Mouse (Mus musculus) R1 (cell line): ENCODE measurements around the gene Pfn1.
A peak's percentile ranks its signal among the peaks of the same experiment; 100 is the strongest.

Experiments
- DNase-seq: peaks from one replicate; pipeline ENCODE4 v3.0.0-alpha.2; 2018; ENCODE audit warnings: low read depth, low spot score

The Pfn1 gene

GRCm38 (mm10) chr11:70638293-70638692 is 16.2 kb downstream of the Pfn1 start:
- DNase-seq: no peak

DNA sequence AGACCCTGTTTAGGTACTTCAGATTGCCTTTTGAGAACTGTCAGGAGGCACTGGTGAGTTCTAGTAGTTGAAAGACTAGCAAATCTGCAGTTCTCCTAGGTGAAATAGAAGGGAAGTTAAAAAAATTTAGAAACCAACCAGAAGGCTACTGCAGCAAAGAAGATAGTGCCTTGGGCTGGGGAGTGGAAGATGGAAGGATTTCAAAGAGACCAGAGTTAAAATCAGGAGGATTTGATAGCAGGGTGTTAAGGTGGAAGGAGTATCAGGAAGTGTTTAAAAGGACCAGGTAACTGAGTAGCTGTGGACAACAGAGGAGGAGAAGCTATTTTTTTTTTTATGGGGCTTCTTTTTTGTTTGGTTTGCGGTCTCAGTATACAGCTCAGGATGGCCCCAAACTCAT is 16.7 kb downstream of the Pfn1 start:
- DNase-seq: no peak

GRCm38 (mm10) chr11:70635601-70636000 is 18.8 kb downstream of the Pfn1 start:
- DNase-seq: no peak

- DNase-seq: no peak
Observed at GRCm38 (mm10) chr11:70630129-70630528, 24.3 kb downstream of the Pfn1 start.

DNA sequence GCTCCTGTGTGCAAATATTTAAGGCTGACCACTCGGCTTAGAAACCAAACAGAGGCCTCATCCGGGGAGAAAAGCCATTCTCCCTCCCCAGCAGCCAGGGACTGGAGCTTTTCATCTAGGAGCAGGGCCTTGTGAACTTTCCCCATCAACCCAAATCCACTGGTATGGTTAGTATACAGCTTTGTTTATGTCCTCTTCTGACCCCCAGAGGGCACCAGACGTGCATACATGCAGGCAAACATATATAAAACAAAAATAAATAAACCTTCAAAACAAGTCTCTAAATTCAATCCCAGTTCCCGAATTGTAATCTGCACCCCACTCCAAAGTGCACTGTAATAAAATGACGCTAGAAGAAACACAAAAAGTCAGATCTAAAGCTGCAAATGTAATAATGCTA is 24.9 kb downstream of the Pfn1 start:
- DNase-seq: peak; percentile 49

- DNase-seq: no peak
Observed at GRCm38 (mm10) chr11:70628431-70628830, 26.0 kb downstream of the Pfn1 start.

- DNase-seq: peak; percentile 35
Observed at GRCm38 (mm10) chr11:70626877-70627276, 27.6 kb downstream of the Pfn1 start.

DNA sequence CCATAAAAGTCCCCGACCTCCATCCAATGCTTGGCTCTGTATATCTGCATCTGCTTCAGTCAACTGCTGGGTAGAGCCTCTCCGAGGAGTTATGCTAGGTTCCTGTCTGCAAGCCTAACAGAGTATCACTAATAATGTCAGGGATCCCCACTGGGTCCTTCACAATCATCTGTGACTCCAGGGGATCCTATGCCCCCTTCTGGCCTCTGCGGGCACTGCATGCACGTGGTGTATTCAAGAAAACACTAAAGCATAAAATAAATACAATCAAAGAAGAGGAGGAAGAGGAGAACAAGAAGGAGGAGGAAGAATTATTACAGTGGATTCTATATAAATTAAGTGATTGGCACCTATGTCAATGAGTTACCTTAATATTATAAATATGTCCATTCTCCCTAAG is 29.0 kb downstream of the Pfn1 start:
- DNase-seq: peak; percentile 75

DNA sequence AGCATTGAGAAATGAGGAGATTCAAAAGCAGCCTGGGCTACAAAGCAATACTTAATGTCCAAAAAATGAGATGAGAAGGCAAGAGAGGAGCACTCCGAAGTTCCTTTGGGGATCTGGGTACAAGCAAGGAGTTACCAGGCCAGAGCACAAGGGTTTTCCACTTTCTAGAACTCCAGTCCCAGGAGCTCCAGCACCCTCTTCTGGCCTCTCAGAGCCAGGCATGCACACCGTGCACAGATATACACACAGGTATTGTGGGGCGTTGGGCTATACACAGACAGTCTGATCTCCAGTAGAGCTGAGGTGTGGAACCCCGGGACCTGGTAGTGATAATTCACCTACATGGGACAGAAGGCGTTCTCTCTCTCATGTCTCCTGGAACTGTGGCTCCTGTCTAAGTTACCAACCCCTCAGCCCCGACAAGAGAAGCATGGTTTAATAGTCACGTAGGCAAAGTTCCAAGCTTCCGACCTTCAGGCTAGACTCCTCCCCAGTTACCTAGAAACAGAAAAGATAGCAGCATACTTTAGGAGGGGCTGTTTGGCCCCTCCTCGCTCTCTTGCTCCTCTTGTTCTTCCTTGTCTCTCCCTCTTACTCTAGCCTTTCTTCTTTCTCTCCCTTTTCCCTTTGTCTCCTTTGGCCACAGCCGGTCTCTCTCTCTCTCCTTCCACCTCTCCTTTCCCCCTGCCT is 31.2 kb downstream of the Pfn1 start:
- peak; percentile 87 for DNase-seq

GRCm38 (mm10) chr11:70621972-70622814 is 32.3 kb downstream of the Pfn1 start:
- peak; percentile 80 for DNase-seq

DNA sequence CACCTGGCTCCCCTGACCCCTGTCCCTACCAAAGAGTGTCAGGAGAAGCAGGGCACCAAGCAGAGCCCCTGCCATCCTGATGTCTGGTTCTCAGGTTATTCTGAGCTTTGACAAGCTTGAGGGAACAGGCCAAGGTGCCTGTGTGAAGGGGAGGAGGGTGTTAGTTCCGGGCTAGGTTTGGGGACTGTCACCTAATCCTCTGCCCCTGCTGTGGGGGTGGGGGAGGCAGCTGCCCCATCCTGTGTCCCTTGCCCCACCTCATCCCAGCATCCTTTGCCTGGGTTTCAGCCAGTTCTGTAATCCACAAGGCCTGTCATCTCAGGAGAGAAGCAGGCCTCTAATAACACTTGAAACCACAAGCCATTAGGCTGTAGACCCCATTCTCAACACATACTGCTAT is 35.3 kb downstream of the Pfn1 start, which contains the start of gene Chrne:
Gene Chrne (minus strand): TSS at position 116 of the 400 bp plus-strand sequence.
- DNase-seq: no peak

DNA sequence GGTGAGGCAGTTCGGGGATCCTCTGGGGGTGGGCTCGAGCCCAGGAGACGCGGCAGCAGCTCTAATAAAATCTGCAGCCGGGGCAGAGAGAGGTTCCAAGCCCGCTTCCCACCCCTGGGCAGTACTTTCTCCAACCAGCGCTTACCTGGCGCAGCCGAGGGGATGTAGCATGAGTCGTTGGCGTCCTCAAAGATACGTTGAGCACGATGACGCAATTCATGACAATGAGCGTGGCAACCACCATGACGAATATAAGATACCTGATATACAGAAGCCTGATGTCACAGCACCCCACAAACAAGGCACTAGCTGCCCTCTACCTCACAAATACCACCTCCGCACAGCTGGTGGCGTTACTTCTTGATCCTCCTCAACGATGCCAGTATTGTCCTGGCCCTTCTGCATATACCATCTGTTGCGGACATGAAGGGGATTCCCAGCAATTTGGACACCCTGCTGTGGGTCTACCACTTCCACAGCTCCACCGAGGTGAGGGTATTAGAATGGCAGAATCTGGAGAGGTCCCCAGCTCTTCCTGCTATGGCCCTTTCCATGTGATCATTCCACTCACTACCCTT is 38.8 kb downstream of the Pfn1 start, which contains the start of gene 4930544D05Rik:
Gene 4930544D05Rik (plus strand): TSS at position 333 of the 578 bp plus-strand sequence.
- DNase-seq: no peak

- peak; percentile 90 for DNase-seq
Observed at GRCm38 (mm10) chr11:70615074-70615473, 39.4 kb downstream of the Pfn1 start.

DNA sequence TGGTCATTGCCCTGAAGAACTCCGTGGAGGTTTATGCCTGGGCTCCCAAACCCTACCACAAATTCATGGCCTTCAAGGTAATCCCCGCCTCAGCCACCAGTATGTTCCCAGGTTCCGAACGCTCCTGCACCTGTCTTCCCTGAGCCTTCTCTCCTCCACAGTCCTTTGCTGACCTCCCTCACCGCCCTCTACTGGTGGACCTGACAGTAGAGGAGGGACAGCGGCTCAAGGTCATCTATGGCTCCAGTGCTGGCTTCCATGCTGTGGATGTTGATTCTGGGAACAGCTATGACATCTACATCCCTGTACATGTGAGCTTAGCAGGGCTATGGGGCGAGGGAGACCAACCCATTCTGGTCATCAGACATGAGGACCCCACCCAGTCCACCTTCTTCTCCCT is 41.9 kb downstream of the Pfn1 start:
- no peak for DNase-seq

GRCm38 (mm10) chr11:70610752-70611151 is 43.7 kb downstream of the Pfn1 start:
- no peak for DNase-seq

DNA sequence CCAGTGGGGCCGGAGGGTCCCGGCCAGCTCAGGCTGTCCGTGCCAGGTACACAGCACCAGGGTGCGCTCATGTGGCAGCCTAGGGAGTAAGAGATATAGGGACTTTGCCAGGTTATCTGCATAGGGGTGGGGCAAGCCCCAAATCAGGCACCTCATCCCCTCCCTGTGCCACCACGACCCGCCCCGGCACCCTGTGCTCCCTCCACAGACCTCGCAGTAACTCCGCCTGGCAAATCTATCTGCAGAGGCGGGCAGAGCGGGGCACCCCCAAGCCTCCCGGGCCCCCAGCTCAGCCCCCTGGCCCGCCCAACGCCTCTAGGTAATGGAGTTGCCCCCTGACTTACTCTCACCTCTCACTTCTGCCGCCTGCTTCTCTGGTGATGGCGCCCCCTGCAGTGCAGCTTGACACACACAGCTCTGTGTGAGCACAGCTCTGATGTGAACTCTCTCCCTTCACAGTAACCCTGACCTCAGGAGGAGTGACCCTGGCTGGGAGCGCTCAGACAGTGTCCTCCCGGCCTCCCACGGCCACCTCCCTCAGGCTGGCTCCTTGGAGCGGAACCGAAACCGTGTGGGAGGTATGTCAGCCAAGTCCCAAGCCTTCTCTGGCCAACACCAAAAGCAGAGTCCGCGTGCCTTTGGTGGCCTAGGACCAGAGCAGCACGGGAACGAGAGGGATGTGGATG is 45.9 kb downstream of the Pfn1 start:
- DNase-seq: peak; percentile 68

DNA sequence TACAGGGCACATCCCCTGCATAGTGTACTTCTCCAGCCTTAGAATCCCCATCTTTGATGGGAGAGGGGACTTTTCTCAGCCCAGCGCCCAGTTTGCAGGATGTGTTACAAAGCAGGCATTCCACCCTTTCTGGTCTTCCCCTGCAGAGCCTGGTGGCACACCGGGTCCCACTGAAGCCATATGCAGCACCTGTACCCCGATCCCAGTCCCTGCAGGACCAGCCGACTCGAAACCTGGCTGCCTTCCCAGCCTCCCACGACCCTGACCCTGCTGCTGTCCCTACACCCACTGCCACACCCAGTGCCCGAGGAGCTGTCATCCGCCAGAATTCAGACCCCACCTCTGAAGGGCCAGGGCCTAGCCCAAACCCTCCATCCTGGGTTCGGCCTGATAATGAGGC is 46.8 kb downstream of the Pfn1 start:
- no peak for DNase-seq

GRCm38 (mm10) chr11:70606717-70607116 is 47.7 kb downstream of the Pfn1 start:
- no peak for DNase-seq

DNA sequence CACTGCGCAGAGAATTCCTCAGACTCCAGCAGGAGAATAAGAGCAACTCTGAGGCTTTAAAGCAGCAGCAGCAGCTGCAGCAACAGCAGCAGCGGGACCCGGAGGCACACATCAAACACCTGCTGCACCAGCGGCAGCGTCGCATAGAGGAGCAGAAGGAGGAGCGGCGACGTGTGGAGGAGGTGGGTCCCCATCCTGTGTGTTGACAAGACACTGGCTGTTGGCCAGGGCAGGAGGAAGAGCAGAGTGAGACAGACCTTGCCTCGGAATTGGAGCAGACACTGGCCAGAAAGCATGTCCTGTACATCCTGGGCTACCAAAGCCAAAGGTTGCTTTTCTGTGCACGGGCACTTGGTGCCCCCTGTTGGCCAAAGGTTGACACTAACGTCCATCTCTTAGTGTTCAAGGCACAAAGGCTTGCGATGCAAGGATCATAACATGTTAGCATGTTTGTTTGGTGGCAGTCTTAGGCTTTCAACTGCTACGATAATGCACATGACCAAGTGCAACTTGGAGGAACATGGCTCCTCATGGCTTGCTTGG is 49.3 kb downstream of the Pfn1 start:
- peak; percentile 70 for DNase-seq
